Mouse (Mus musculus): ENCODE measurements at regions not wholly inside any gene's neighbourhood (a gene's known extent, or its start where the extent isn't known, plus 50 kb on each side); places are given as distances from the start of the nearest gene placed in this dataset.

- no peaks in the 10 kb centered on the region for H3K36me3 ChIP-seq
- H3K4me3 ChIP-seq = no peak overlapping the region
- H3K27me3 ChIP-seq = no peaks in the 10 kb centered on the region
- no peak overlapping the region for H3K4me2 ChIP-seq
- 86% methylated on average over 7 of the region's 7 CpGs for WGBS
- H3K4me1 ChIP-seq = peaks cover 13% of the 10 kb centered on the region
- H3K27ac ChIP-seq = no peak overlapping the region
- ATAC-seq (ENCODE audit: borderline replicate concordance, extremely low read depth, low FRiP score, low TSS enrichment) = no peak
- no peaks in the 10 kb centered on the region for H3K9me3 ChIP-seq
- H3K9ac ChIP-seq = no peak overlapping the region
Measured at GRCm38 (mm10) chr3:133599731-133600130, 54.8 kb upstream of the Tet2 start.

GRCm38 (mm10) chr3:133600447-133601220, 55.7 kb upstream of the Tet2 start:
- Histone ChIP-seq H3K27ac (peak overlapping the region; percentile 19; the same call in 1 of the 2 replicates), H3K9me3 (no peaks in the 10 kb centered on the region), H3K4me1 (peaks cover 13% of the 10 kb centered on the region), H3K27me3 (no peaks in the 10 kb centered on the region), H3K4me3 (no peak overlapping the region), H3K36me3 (no peaks in the 10 kb centered on the region), H3K4me2 (peak overlapping the region; percentile 8; the same call in 1 of the 2 replicates), H3K9ac (no peak overlapping the region)
- ATAC-seq (ENCODE audit: borderline replicate concordance, extremely low read depth, low FRiP score, low TSS enrichment) = peak; percentile 43; the same call in 1 of the 2 replicates
- WGBS = 16% methylated on average over 11 of the region's 11 CpGs

GRCm38 (mm10) chr3:133605460-133605859, 60.5 kb upstream of the Tet2 start:
- WGBS = 60% methylated on average over 6 of the region's 6 CpGs
- H3K36me3 ChIP-seq = no peaks in the 10 kb centered on the region
- H3K4me2 ChIP-seq = no peak overlapping the region
- peaks cover 8% of the 10 kb centered on the region for H3K4me1 ChIP-seq
- H3K27ac ChIP-seq = no peak overlapping the region
- no peaks in the 10 kb centered on the region for H3K27me3 ChIP-seq
- no peak for ATAC-seq (ENCODE audit: borderline replicate concordance, extremely low read depth, low FRiP score, low TSS enrichment)
- H3K4me3 ChIP-seq = no peak overlapping the region
- no peak overlapping the region for H3K9ac ChIP-seq
- H3K9me3 ChIP-seq = no peaks in the 10 kb centered on the region

- H3K4me2 ChIP-seq = no peak overlapping the region
- ATAC-seq (ENCODE audit: borderline replicate concordance, extremely low read depth, low FRiP score, low TSS enrichment) = no peak
- H3K27ac ChIP-seq = no peak overlapping the region
- H3K27me3 ChIP-seq = no peaks in the 10 kb centered on the region
- 59% methylated on average over 3 of the region's 3 CpGs for WGBS
- H3K4me3 ChIP-seq = no peak overlapping the region
- H3K9me3 ChIP-seq = no peaks in the 10 kb centered on the region
- H3K36me3 ChIP-seq = no peaks in the 10 kb centered on the region
- no peaks in the 10 kb centered on the region for H3K4me1 ChIP-seq
- no peak overlapping the region for H3K9ac ChIP-seq
Measured at GRCm38 (mm10) chr3:133608845-133609261, 63.9 kb upstream of the Tet2 start.

- H3K27me3 ChIP-seq = no peaks in the 10 kb centered on the region
- no peaks in the 10 kb centered on the region for H3K36me3 ChIP-seq
- no peak overlapping the region for H3K4me3 ChIP-seq
- no peaks in the 10 kb centered on the region; the same call in 1 of the 2 replicates for H3K4me1 ChIP-seq
- H3K9me3 ChIP-seq = no peaks in the 10 kb centered on the region
- no peak overlapping the region for H3K9ac ChIP-seq
- no peak for ATAC-seq (ENCODE audit: borderline replicate concordance, extremely low read depth, low FRiP score, low TSS enrichment)
- H3K27ac ChIP-seq = no peak overlapping the region
- no peak overlapping the region; the same call in 1 of the 2 replicates for H3K4me2 ChIP-seq
- WGBS = 49% methylated on average over 12 of the region's 12 CpGs
Measured at GRCm38 (mm10) chr3:133613836-133614711, 69.1 kb upstream of the Tet2 start.

GRCm38 (mm10) chr3:133614712-133615426, 69.9 kb upstream of the Tet2 start:
- WGBS = 39% methylated on average over 14 of the region's 14 CpGs
- Histone ChIP-seq H3K4me3 (no peak overlapping the region), H3K36me3 (no peaks in the 10 kb centered on the region), H3K27me3 (no peaks in the 10 kb centered on the region), H3K9me3 (no peaks in the 10 kb centered on the region), H3K27ac (no peak overlapping the region), H3K4me1 (no peaks in the 10 kb centered on the region; the same call in 1 of the 2 replicates), H3K4me2 (no peak overlapping the region; the same call in 1 of the 2 replicates), H3K9ac (no peak overlapping the region)
- no peak for ATAC-seq (ENCODE audit: borderline replicate concordance, extremely low read depth, low FRiP score, low TSS enrichment)

- no peaks in the 10 kb centered on the region; the same call in 1 of the 2 replicates for H3K4me1 ChIP-seq
- no peaks in the 10 kb centered on the region for H3K27me3 ChIP-seq
- H3K4me3 ChIP-seq = no peak overlapping the region
- H3K9me3 ChIP-seq = no peaks in the 10 kb centered on the region
- ATAC-seq (ENCODE audit: borderline replicate concordance, extremely low read depth, low FRiP score, low TSS enrichment) = no peak
- WGBS = 81% methylated on average over 2 of the region's 2 CpGs
- no peak overlapping the region for H3K27ac ChIP-seq
- H3K9ac ChIP-seq = no peak overlapping the region
- no peak overlapping the region for H3K4me2 ChIP-seq
- H3K36me3 ChIP-seq = no peaks in the 10 kb centered on the region
Measured at GRCm38 (mm10) chr3:133617036-133617435, 72.1 kb upstream of the Tet2 start.

- Histone ChIP-seq H3K4me1 (no peaks in the 10 kb centered on the region; the same call in 1 of the 2 replicates), H3K4me2 (no peak overlapping the region), H3K36me3 (no peaks in the 10 kb centered on the region), H3K9me3 (no peaks in the 10 kb centered on the region), H3K4me3 (no peak overlapping the region), H3K27me3 (no peaks in the 10 kb centered on the region), H3K27ac (no peak overlapping the region), H3K9ac (no peak overlapping the region)
- 84% methylated on average over 3 of the region's 3 CpGs for WGBS
- no peak for ATAC-seq (ENCODE audit: borderline replicate concordance, extremely low read depth, low FRiP score, low TSS enrichment)
Measured at GRCm38 (mm10) chr3:133618491-133618890, 73.6 kb upstream of the Tet2 start.

GRCm38 (mm10) chr3:133623201-133623744, 78.3 kb upstream of the Tet2 start:
- 48% methylated on average over 9 of the region's 9 CpGs for WGBS
- H3K27ac ChIP-seq = no peak overlapping the region
- H3K4me3 ChIP-seq = no peak overlapping the region
- no peaks in the 10 kb centered on the region for H3K27me3 ChIP-seq
- no peaks in the 10 kb centered on the region for H3K36me3 ChIP-seq
- peak; percentile 55; the same call in 1 of the 2 replicates for ATAC-seq (ENCODE audit: borderline replicate concordance, extremely low read depth, low FRiP score, low TSS enrichment)
- H3K4me2 ChIP-seq = no peak overlapping the region
- H3K4me1 ChIP-seq = no peaks in the 10 kb centered on the region
- H3K9ac ChIP-seq = no peak overlapping the region
- no peaks in the 10 kb centered on the region for H3K9me3 ChIP-seq

GRCm38 (mm10) chr3:133624079-133624875, 79.3 kb upstream of the Tet2 start:
- Histone ChIP-seq H3K4me1 (no peaks in the 10 kb centered on the region), H3K36me3 (no peaks in the 10 kb centered on the region), H3K4me2 (no peak overlapping the region), H3K9me3 (no peaks in the 10 kb centered on the region), H3K27ac (no peak overlapping the region), H3K27me3 (no peaks in the 10 kb centered on the region), H3K9ac (no peak overlapping the region), H3K4me3 (no peak overlapping the region)
- 49% methylated on average over 3 of the region's 3 CpGs for WGBS
- no peak for ATAC-seq (ENCODE audit: borderline replicate concordance, extremely low read depth, low FRiP score, low TSS enrichment)

- H3K27me3 ChIP-seq = no peaks in the 10 kb centered on the region
- 92% methylated on average over 3 of the region's 3 CpGs for WGBS
- no peaks in the 10 kb centered on the region for H3K36me3 ChIP-seq
- H3K27ac ChIP-seq = no peak overlapping the region
- H3K9me3 ChIP-seq = no peaks in the 10 kb centered on the region
- ATAC-seq (ENCODE audit: borderline replicate concordance, extremely low read depth, low FRiP score, low TSS enrichment) = no peak
- no peak overlapping the region for H3K9ac ChIP-seq
- H3K4me1 ChIP-seq = no peaks in the 10 kb centered on the region
- H3K4me3 ChIP-seq = no peak overlapping the region
- H3K4me2 ChIP-seq = no peak overlapping the region
Measured at GRCm38 (mm10) chr3:133625046-133625445, 80.1 kb upstream of the Tet2 start.

Data from lung, embryonic 15.5 days (tissue).